Mouse (Mus musculus): ENCODE results near the gene Cryab. TPM values are rescaled to one million over a fixed set of nuclear protein-coding genes. Genes with fewer than 3 reads are reported as not detected.

The Cryab gene
- polyA plus RNA-seq, 1 experiment from 2014 or later = 11.9 TPM

- under 1% methylated on average over 51 of the region's 51 CpGs for WGBS
- peak within 1 kb of the TSS; percentile 94 for H3K4me3 ChIP-seq
- peak within 1 kb of the TSS; percentile 92 for H3K27ac ChIP-seq
- H3K9me3 ChIP-seq (replicated peaks) = no peaks in the 10 kb centered on the region
- peaks cover 19% of the 10 kb centered on the region for H3K36me3 ChIP-seq
- H3K4me2 ChIP-seq (replicated peaks) = peak within 1 kb of the TSS; percentile 83
- H3K4me1 ChIP-seq = peaks cover 17% of the 10 kb centered on the region
- H3K9ac ChIP-seq = peak within 1 kb of the TSS; percentile 93
- no peaks in the 10 kb centered on the region for H3K27me3 ChIP-seq
- peak; percentile 88 for ATAC-seq (ENCODE audit: low FRiP score)
Measured at GRCm38 (mm10) chr9:50774991-50775612, 24.0 kb downstream of the Cryab start, which contains the start of the genes Alg9 and 1110032A03Rik. TSS of gene Alg9 (plus strand) at chr9:50775019. TSS of gene 1110032A03Rik (minus strand) at chr9:50775520.

GRCm38 (mm10) chr9:50775662-50776126, 24.6 kb downstream of the Cryab start:
- peak overlapping the region; percentile 92 for H3K27ac ChIP-seq
- no peaks in the 10 kb centered on the region for H3K9me3 ChIP-seq (replicated peaks)
- peaks cover 17% of the 10 kb centered on the region for H3K4me1 ChIP-seq
- ATAC-seq (ENCODE audit: low FRiP score) = peak; percentile 82
- H3K4me3 ChIP-seq = peak overlapping the region; percentile 94
- H3K9ac ChIP-seq = peak overlapping the region; percentile 93
- under 1% methylated on average over 30 of the region's 30 CpGs for WGBS
- H3K4me2 ChIP-seq (replicated peaks) = peak overlapping the region; percentile 83
- peaks cover 23% of the 10 kb centered on the region for H3K36me3 ChIP-seq
- no peaks in the 10 kb centered on the region for H3K27me3 ChIP-seq

GRCm38 (mm10) chr9:50776162-50776760, 25.1 kb downstream of the Cryab start:
- 74% methylated on average over 11 of the region's 11 CpGs for WGBS
- H3K9ac ChIP-seq = peak overlapping the region; percentile 93
- H3K4me1 ChIP-seq = peaks cover 17% of the 10 kb centered on the region
- peak overlapping the region; percentile 94 for H3K4me3 ChIP-seq
- no peaks in the 10 kb centered on the region for H3K27me3 ChIP-seq
- peak overlapping the region; percentile 83 for H3K4me2 ChIP-seq (replicated peaks)
- H3K36me3 ChIP-seq = peaks cover 26% of the 10 kb centered on the region
- no peaks in the 10 kb centered on the region for H3K9me3 ChIP-seq (replicated peaks)
- H3K27ac ChIP-seq = no peak overlapping the region
- ATAC-seq (ENCODE audit: low FRiP score) = no peak

GRCm38 (mm10) chr9:50782155-50782554, 31.0 kb downstream of the Cryab start:
- H3K9me3 ChIP-seq (replicated peaks) = no peaks in the 10 kb centered on the region
- no peak overlapping the region for H3K9ac ChIP-seq
- H3K4me1 ChIP-seq = no peaks in the 10 kb centered on the region
- WGBS = 79% methylated on average over 2 of the region's 2 CpGs
- ATAC-seq (ENCODE audit: low FRiP score) = no peak
- peaks cover 77% of the 10 kb centered on the region for H3K36me3 ChIP-seq
- H3K4me2 ChIP-seq (replicated peaks) = no peak overlapping the region
- H3K27ac ChIP-seq = no peak overlapping the region
- no peak overlapping the region for H3K4me3 ChIP-seq
- H3K27me3 ChIP-seq = no peaks in the 10 kb centered on the region

GRCm38 (mm10) chr9:50795266-50795665, 44.1 kb downstream of the Cryab start:
- Histone ChIP-seq H3K36me3 (peaks cover 51% of the 10 kb centered on the region), H3K27ac (no peak overlapping the region), H3K9ac (no peak overlapping the region), H3K4me1 (no peaks in the 10 kb centered on the region), H3K4me2 (replicated peaks) (no peak overlapping the region), H3K9me3 (replicated peaks) (no peaks in the 10 kb centered on the region), H3K4me3 (no peak overlapping the region), H3K27me3 (no peaks in the 10 kb centered on the region)
- no peak for ATAC-seq (ENCODE audit: low FRiP score)
- 89% methylated on average over 3 of the region's 3 CpGs for WGBS

- peaks cover 45% of the 10 kb centered on the region for H3K36me3 ChIP-seq
Measured at GRCm38 (mm10) chr9:50796776-50797175, 45.7 kb downstream of the Cryab start.

GRCm38 (mm10) chr9:50797641-50798040, 46.5 kb downstream of the Cryab start:
- H3K27ac ChIP-seq = no peak overlapping the region
- H3K4me1 ChIP-seq = no peaks in the 10 kb centered on the region
- WGBS = 98% methylated on average over 7 of the region's 7 CpGs
- peaks cover 46% of the 10 kb centered on the region for H3K36me3 ChIP-seq
- H3K9me3 ChIP-seq (replicated peaks) = no peaks in the 10 kb centered on the region
- no peak for ATAC-seq (ENCODE audit: low FRiP score)
- no peak overlapping the region for H3K9ac ChIP-seq
- no peak overlapping the region for H3K4me2 ChIP-seq (replicated peaks)
- no peaks in the 10 kb centered on the region for H3K27me3 ChIP-seq
- no peak overlapping the region for H3K4me3 ChIP-seq

More at GRCm38 (mm10) chr9:50796776-50797175, 45.7 kb downstream of the Cryab start:
- H3K4me3 ChIP-seq = no peak overlapping the region
- no peak overlapping the region for H3K9ac ChIP-seq
- no peaks in the 10 kb centered on the region for H3K9me3 ChIP-seq (replicated peaks)
- WGBS = 89% methylated on average over 8 of the region's 8 CpGs
- H3K4me1 ChIP-seq = no peaks in the 10 kb centered on the region
- no peaks in the 10 kb centered on the region for H3K27me3 ChIP-seq
- no peak for ATAC-seq (ENCODE audit: low FRiP score)
- no peak overlapping the region for H3K27ac ChIP-seq
- H3K4me2 ChIP-seq (replicated peaks) = no peak overlapping the region

- Histone ChIP-seq H3K4me3 (no peak overlapping the region), H3K27me3 (no peaks in the 10 kb centered on the region), H3K4me1 (no peaks in the 10 kb centered on the region), H3K27ac (no peak overlapping the region), H3K9me3 (replicated peaks) (no peaks in the 10 kb centered on the region), H3K9ac (no peak overlapping the region), H3K4me2 (replicated peaks) (no peak overlapping the region), H3K36me3 (peaks cover 50% of the 10 kb centered on the region)
- ATAC-seq (ENCODE audit: low FRiP score) = no peak
- WGBS = 90% methylated on average over 5 of the region's 5 CpGs
Measured at GRCm38 (mm10) chr9:50798368-50798767, 47.2 kb downstream of the Cryab start.

GRCm38 (mm10) chr9:50800985-50801384, 49.9 kb downstream of the Cryab start:
- H3K9ac ChIP-seq = no peak overlapping the region
- WGBS = 55% methylated on average over 2 of the region's 2 CpGs
- no peaks in the 10 kb centered on the region for H3K9me3 ChIP-seq (replicated peaks)
- H3K27ac ChIP-seq = no peak overlapping the region
- no peak overlapping the region for H3K4me2 ChIP-seq (replicated peaks)
- H3K4me3 ChIP-seq = no peak overlapping the region
- peaks cover 48% of the 10 kb centered on the region for H3K36me3 ChIP-seq
- H3K27me3 ChIP-seq = no peaks in the 10 kb centered on the region
- no peaks in the 10 kb centered on the region for H3K4me1 ChIP-seq
- no peak for ATAC-seq (ENCODE audit: low FRiP score)

GRCm38 (mm10) chr9:50803055-50803671, 52.0 kb downstream of the Cryab start:
- Histone ChIP-seq H3K27ac (no peak overlapping the region), H3K4me3 (no peak overlapping the region), H3K9me3 (replicated peaks) (no peaks in the 10 kb centered on the region), H3K4me1 (no peaks in the 10 kb centered on the region), H3K9ac (no peak overlapping the region), H3K4me2 (replicated peaks) (no peak overlapping the region), H3K27me3 (no peaks in the 10 kb centered on the region), H3K36me3 (peaks cover 61% of the 10 kb centered on the region)
- 87% methylated on average over 7 of the region's 7 CpGs for WGBS
- no peak for ATAC-seq (ENCODE audit: low FRiP score)

Measured in hindbrain, embryonic 12.5 days (tissue).